Mouse (Mus musculus): ENCODE measurements at regions not wholly inside any gene's neighbourhood (a gene's known extent, or its start where the extent isn't known, plus 50 kb on each side); places are given as distances from the start of the nearest gene placed in this dataset.

DNA sequence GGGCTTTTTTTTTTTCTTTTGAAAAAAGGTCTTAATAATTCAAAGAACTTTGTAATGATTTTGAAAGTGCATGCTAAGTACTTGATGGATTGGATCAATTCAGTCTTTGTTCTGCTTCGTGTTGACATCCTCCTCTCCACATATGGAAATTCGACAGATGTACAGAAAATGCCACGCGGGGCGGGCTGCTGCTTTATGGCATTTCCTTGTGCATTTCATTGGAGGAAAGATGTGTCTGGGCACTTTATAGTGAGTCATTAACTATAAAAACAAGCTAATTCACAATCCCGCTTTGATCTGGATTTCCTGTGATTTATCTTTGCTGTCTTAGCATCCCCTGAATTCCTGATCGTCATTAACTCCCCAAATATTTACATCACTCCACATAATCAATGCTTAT lies 173.5 kb upstream of the Nr5a2 start:
- H3K4me1 ChIP-seq (replicated peaks; ENCODE audit: control insufficient read depth, insufficient read depth, low read length), result no peaks in the 10 kb centered on the region
- H3K27me3 ChIP-seq (ENCODE audit: control insufficient read depth, insufficient read depth, low read length), result no peaks in the 10 kb centered on the region
- 68% methylated on average over 7 of the region's 7 CpGs for WGBS
- no peak for DNase-seq
- TF ChIP-seq POLR2A (IDR thresholded peaks at IDR 0.05; ENCODE audit: control insufficient read depth, extremely low read depth, insufficient read depth, low read length, poor library complexity) (no peak), CTCF (IDR thresholded peaks at IDR 0.05; ENCODE audit: borderline replicate concordance, control insufficient read depth, extremely low read depth, insufficient read depth, low read length, poor library complexity) (no peak)
- no peak overlapping the region for H3K27ac ChIP-seq (ENCODE audit: control insufficient read depth, insufficient read depth, low read length)
- H3K36me3 ChIP-seq (ENCODE audit: control insufficient read depth, insufficient read depth, low read length), result no peaks in the 10 kb centered on the region
- no peak overlapping the region for H3K4me3 ChIP-seq (ENCODE audit: control insufficient read depth, insufficient read depth, low read length)

DNA sequence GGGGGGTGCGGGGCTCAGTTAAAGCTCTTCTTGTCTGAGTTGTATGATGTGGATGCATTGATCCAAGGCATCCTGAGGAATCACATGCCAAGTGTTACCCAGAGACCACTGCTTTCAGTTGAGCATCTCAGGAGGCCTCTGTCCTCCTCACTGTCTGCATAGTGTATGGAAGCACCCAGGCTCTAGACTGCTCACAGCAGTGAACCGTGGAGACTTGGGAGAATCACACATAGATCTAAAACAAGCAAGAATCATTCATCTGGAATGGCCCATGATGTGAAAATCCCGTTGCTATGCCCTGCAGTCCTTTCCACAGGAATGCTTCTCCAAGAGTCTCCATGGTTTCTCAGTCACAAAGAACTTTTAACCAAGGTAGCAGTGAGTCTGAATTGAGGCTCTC lies 170.0 kb upstream of the Nr5a2 start:
- Histone ChIP-seq H3K4me3 (ENCODE audit: control insufficient read depth, insufficient read depth, low read length) (no peak overlapping the region), H3K27me3 (ENCODE audit: control insufficient read depth, insufficient read depth, low read length) (no peaks in the 10 kb centered on the region), H3K27ac (ENCODE audit: control insufficient read depth, insufficient read depth, low read length) (no peak overlapping the region), H3K4me1 (replicated peaks; ENCODE audit: control insufficient read depth, insufficient read depth, low read length) (no peaks in the 10 kb centered on the region), H3K36me3 (ENCODE audit: control insufficient read depth, insufficient read depth, low read length) (no peaks in the 10 kb centered on the region)
- 77% methylated on average over 3 of the region's 3 CpGs for WGBS
- TF ChIP-seq POLR2A (IDR thresholded peaks at IDR 0.05; ENCODE audit: control insufficient read depth, extremely low read depth, insufficient read depth, low read length, poor library complexity) (no peak), CTCF (IDR thresholded peaks at IDR 0.05; ENCODE audit: borderline replicate concordance, control insufficient read depth, extremely low read depth, insufficient read depth, low read length, poor library complexity) (no peak)
- DNase-seq, result no peak

DNA sequence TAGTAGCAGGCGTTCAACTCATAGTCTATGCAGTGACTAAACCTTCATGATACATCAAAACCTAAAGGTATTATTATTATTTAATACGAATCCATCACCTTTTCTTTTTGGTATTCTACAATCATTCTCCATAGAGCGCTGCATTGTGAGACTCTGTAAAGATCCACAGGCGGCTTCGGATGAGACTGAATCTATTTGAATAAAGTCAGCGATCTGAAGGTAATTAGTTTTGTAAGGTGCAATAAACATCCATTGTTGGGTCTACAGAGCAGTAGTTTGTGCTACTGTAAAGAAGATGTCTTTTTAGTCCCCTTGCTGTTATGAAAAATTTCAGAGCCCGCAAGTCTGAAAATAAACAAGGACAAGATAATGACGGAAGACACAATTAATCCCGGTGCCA lies 168.9 kb upstream of the Nr5a2 start:
- no peaks in the 10 kb centered on the region for H3K27me3 ChIP-seq (ENCODE audit: control insufficient read depth, insufficient read depth, low read length)
- 95% methylated on average over 9 of the region's 9 CpGs for WGBS
- TF ChIP-seq POLR2A (IDR thresholded peaks at IDR 0.05; ENCODE audit: control insufficient read depth, extremely low read depth, insufficient read depth, low read length, poor library complexity) (no peak), CTCF (IDR thresholded peaks at IDR 0.05; ENCODE audit: borderline replicate concordance, control insufficient read depth, extremely low read depth, insufficient read depth, low read length, poor library complexity) (no peak)
- no peak for DNase-seq
- no peaks in the 10 kb centered on the region for H3K4me1 ChIP-seq (replicated peaks; ENCODE audit: control insufficient read depth, insufficient read depth, low read length)
- H3K27ac ChIP-seq (ENCODE audit: control insufficient read depth, insufficient read depth, low read length), result no peak overlapping the region
- no peaks in the 10 kb centered on the region for H3K36me3 ChIP-seq (ENCODE audit: control insufficient read depth, insufficient read depth, low read length)
- no peak overlapping the region for H3K4me3 ChIP-seq (ENCODE audit: control insufficient read depth, insufficient read depth, low read length)

DNA sequence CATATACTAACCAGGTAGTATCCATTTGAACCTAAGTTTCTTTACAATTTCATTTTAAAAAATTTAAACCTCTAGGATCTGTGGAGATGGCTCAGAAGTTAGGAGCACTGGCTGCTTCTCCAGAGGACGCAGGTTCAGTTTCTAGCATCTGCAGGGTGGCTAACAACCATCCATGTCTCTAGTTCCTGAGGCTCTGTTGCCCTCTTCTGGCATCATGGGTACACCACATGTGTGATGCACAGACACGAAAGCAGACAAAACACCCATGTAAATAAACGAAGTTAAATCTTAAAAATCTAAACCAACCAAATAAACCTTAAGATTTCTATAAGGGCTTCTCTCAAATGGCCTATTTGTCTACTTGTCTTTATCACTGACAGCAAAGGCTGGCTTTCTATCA lies 157.6 kb upstream of the Nr5a2 start:
- no peaks in the 10 kb centered on the region for H3K27me3 ChIP-seq (ENCODE audit: control insufficient read depth, insufficient read depth, low read length)
- H3K27ac ChIP-seq (ENCODE audit: control insufficient read depth, insufficient read depth, low read length), result no peak overlapping the region
- H3K4me1 ChIP-seq (replicated peaks; ENCODE audit: control insufficient read depth, insufficient read depth, low read length), result no peaks in the 10 kb centered on the region
- TF ChIP-seq CTCF (IDR thresholded peaks at IDR 0.05; ENCODE audit: borderline replicate concordance, control insufficient read depth, extremely low read depth, insufficient read depth, low read length, poor library complexity) (no peak), POLR2A (IDR thresholded peaks at IDR 0.05; ENCODE audit: control insufficient read depth, extremely low read depth, insufficient read depth, low read length, poor library complexity) (no peak)
- H3K36me3 ChIP-seq (ENCODE audit: control insufficient read depth, insufficient read depth, low read length), result no peaks in the 10 kb centered on the region
- WGBS, result 85% methylated on average over 3 of the region's 3 CpGs
- DNase-seq, result no peak
- H3K4me3 ChIP-seq (ENCODE audit: control insufficient read depth, insufficient read depth, low read length), result no peak overlapping the region

DNA sequence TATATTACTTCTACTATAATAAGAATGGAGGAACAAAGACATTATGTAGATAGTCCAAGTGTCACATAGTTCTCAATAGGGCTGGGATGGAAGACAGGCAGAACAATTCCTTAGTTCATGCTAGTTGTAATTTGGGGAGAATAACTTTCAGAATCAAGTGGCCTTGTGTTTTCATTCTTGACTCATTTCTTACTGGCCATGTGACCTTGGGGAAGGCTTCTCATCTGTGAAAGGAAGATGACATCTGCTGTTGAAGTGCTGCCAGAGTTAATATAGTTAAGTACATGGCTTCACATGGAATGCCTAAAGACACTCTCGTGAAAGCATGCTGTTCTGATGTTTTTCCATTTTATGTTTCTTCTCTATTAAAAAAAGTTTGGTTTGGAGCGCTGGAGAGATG lies 146.2 kb upstream of the Nr5a2 start:
- Histone ChIP-seq H3K36me3 (ENCODE audit: control insufficient read depth, insufficient read depth, low read length) (no peaks in the 10 kb centered on the region), H3K4me3 (ENCODE audit: control insufficient read depth, insufficient read depth, low read length) (no peak overlapping the region), H3K27me3 (ENCODE audit: control insufficient read depth, insufficient read depth, low read length) (no peaks in the 10 kb centered on the region), H3K4me1 (replicated peaks; ENCODE audit: control insufficient read depth, insufficient read depth, low read length) (no peaks in the 10 kb centered on the region), H3K27ac (ENCODE audit: control insufficient read depth, insufficient read depth, low read length) (no peak overlapping the region)
- 92% methylated on average over 2 of the region's 2 CpGs for WGBS
- DNase-seq, result no peak
- TF ChIP-seq CTCF (IDR thresholded peaks at IDR 0.05; ENCODE audit: borderline replicate concordance, control insufficient read depth, extremely low read depth, insufficient read depth, low read length, poor library complexity) (no peak), POLR2A (IDR thresholded peaks at IDR 0.05; ENCODE audit: control insufficient read depth, extremely low read depth, insufficient read depth, low read length, poor library complexity) (no peak)

DNA sequence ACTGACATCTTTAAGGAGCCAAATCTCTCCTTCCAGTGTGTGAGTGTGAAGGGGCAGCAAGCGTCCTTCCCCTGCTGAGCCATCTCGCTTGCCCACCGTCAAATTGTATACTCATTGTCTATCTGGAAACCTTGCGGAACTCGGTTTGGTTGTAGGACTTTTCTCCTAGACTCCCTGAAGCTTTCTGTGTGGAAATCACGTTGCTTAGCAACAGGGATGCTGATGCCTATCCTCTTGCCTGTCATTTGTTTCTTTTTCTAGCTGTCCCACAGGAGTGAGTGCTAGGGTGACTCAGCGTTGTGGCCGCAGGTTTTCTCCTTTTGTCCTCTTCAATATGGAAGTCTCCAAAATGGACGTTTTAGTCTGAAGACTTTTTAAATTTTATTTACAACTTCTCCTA lies 131.5 kb upstream of the Nr5a2 start:
- Histone ChIP-seq H3K36me3 (ENCODE audit: control insufficient read depth, insufficient read depth, low read length) (no peaks in the 10 kb centered on the region), H3K27ac (ENCODE audit: control insufficient read depth, insufficient read depth, low read length) (no peak overlapping the region), H3K4me1 (replicated peaks; ENCODE audit: control insufficient read depth, insufficient read depth, low read length) (no peaks in the 10 kb centered on the region), H3K27me3 (ENCODE audit: control insufficient read depth, insufficient read depth, low read length) (no peaks in the 10 kb centered on the region), H3K4me3 (ENCODE audit: control insufficient read depth, insufficient read depth, low read length) (no peak overlapping the region)
- no peak for DNase-seq
- TF ChIP-seq CTCF (IDR thresholded peaks at IDR 0.05; ENCODE audit: borderline replicate concordance, control insufficient read depth, extremely low read depth, insufficient read depth, low read length, poor library complexity) (no peak), POLR2A (IDR thresholded peaks at IDR 0.05; ENCODE audit: control insufficient read depth, extremely low read depth, insufficient read depth, low read length, poor library complexity) (no peak)
- WGBS, result 40% methylated on average over 9 of the region's 9 CpGs

DNA sequence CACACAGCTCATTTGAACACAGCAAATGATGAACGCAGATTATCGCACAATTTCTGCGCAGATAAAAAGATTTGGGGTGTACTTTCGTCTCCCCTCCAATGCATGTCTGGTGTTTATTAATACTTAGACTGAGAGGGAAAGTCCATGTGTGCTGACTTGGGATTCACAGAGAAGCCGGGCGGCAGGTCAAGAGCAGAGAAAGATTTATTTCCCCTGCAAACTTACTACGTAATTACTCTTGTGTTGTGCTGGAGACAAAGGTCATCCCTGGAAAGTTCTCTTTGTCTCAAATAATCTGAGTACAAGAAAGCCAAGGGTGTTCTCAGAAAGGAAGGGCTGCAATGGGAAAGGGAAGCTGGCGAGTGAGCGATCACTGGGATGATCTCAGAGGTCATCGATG lies 127.9 kb upstream of the Nr5a2 start:
- no peak for DNase-seq
- 94% methylated on average over 10 of the region's 10 CpGs for WGBS
- Histone ChIP-seq H3K27ac (ENCODE audit: control insufficient read depth, insufficient read depth, low read length) (no peak overlapping the region), H3K27me3 (ENCODE audit: control insufficient read depth, insufficient read depth, low read length) (no peaks in the 10 kb centered on the region), H3K4me1 (replicated peaks; ENCODE audit: control insufficient read depth, insufficient read depth, low read length) (no peaks in the 10 kb centered on the region), H3K4me3 (ENCODE audit: control insufficient read depth, insufficient read depth, low read length) (no peak overlapping the region), H3K36me3 (ENCODE audit: control insufficient read depth, insufficient read depth, low read length) (no peaks in the 10 kb centered on the region)
- TF ChIP-seq CTCF (IDR thresholded peaks at IDR 0.05; ENCODE audit: borderline replicate concordance, control insufficient read depth, extremely low read depth, insufficient read depth, low read length, poor library complexity) (no peak), POLR2A (IDR thresholded peaks at IDR 0.05; ENCODE audit: control insufficient read depth, extremely low read depth, insufficient read depth, low read length, poor library complexity) (no peak)

All from thymus, adult 2 months (tissue).